Mouse (Mus musculus) lung, postnatal 36 days (tissue): Measurements from ENCODE around the gene Dmkn.
"Not testable (repeated sequence)": the region's sequence is repeated elsewhere in the genome, so short reads cannot be mapped to it uniquely, and the experiment has no call there.

Source experiments
- DNase-seq: peaks from one replicate; pipeline ENCODE4 v3.0.0; 2022; ENCODE audit warnings: mixed read lengths

Dmkn gene

GRCm38 (mm10) chr7:30763456-30763855 is at the start of gene Dmkn:
Dmkn (plus strand) TSS chr7:30763756.
- no peak for DNase-seq

DNA sequence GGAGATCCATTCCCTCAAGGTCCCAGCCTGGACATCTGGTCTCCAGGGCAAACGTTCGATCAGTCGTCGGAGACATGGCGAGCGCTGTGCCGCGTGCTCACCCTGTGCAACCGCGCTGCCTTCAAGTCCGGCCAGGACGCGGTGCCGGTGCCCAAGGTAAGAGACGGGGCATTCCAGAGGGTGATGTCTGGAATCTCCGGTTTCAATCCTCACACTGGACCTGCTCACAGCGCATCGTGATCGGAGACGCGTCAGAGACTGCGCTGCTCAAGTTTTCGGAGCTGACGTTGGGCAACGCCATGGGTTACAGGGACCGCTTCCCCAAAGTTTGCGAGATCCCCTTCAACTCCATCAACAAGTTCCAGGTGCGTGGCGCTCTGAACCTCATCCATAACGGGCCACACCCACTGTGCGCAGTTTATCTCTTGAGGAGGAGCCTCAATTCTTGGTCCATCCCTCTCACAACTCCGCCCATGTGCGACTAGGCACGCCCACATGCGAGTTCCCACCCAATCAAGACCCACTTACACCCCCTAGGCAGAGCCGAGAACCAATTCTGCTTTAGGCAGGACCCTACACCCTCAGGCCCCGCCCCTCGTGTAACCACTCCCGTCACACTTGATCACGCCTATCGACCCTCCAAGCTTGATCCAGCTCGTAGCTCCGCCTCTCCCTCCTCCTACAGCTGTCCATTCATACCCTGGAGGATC is 46.4 kb upstream of the Dmkn start:
- peak; percentile 64 for DNase-seq

- no peak for DNase-seq
Measured at GRCm38 (mm10) chr7:30717716-30718046, 45.9 kb upstream of the Dmkn start.

DNA sequence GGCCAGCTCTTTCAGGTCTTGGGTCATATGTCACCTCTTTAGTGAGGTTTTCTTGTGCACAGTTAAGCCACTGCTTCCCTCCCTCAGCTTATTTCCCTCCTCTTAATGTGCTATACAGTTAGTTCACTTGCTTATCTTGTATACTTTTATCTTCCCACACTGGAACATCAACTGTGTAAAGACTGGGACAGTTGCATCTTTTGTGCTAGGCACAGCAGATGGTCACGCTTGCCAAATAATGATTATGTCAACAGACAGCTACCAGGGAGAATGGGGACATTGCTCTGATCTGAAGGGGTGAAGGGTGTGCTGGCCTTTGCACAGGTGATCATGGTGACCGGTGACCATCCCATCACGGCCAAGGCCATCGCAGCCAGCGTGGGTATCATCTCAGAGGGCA is 43.9 kb upstream of the Dmkn start:
- DNase-seq: no peak

DNA sequence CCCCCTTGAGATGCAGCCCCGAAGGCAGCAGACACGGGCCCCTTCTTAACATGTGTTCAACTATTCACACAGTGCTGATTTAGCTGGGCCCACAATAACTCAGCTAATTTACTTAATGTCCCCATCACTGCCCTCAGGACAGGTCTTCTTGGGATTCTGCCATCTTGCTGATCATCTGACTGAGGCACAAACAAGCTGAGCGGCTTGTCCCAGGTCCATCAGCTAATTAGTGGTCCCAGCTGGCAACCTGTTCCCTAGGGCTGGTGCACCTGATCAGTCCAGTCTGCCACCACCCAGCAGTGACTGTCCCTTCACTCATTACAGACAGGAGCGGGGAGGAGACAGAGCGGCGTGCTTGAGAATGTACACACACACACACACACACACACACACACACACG is 42.3 kb upstream of the Dmkn start:
- no peak for DNase-seq

DNA sequence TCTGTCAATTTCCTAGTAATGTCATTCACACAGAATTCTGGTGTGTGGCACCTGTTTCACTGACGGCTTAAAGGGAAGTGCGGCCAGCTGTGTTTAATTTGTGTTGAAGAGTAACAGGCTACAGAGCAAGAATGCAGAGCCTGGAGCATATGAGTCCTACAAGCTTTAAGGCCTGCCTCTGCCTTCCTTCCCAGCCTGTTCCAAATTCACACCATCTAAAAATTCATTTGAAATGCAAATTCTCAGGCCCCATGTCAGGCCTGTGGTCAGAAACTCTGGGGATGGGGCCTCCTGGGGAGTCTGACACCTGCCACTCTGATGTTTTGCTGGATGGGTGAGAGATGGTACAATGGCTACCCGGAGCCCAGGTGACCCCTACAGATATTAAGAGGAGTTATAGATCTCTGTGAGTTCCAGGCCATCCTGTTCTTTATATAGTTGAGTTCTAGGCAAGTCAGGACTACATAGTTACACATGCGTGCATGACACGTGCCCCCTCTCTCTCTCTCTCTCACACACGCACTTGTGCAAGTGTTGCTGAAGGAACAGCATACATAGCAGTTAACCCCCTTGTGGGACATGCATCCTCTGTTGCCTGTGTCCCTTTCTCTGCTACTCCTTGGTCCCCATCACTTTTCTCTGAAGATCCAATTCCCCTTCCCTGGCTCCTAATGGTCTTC is 40.1 kb upstream of the Dmkn start:
- no peak for DNase-seq

DNA sequence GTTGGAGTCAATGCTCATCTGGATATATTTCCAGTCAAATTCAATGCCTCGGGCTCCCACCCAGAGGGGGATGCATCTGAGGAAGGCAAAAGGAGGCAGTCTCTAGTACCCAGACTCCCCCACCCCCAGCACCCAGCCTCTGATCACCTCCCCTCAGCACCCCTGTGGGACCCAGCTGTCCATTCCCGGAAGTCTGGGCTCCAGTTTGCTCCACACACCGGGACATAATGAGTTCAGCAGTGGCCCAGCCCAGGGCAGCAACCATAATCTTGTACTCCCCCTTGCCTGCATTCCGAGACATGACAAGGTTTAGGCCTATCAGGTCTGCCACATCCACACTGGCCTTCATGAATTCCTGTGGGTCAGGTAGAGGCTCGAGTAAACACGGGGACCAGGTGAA is 35.3 kb upstream of the Dmkn start:
- no peak for DNase-seq

DNA sequence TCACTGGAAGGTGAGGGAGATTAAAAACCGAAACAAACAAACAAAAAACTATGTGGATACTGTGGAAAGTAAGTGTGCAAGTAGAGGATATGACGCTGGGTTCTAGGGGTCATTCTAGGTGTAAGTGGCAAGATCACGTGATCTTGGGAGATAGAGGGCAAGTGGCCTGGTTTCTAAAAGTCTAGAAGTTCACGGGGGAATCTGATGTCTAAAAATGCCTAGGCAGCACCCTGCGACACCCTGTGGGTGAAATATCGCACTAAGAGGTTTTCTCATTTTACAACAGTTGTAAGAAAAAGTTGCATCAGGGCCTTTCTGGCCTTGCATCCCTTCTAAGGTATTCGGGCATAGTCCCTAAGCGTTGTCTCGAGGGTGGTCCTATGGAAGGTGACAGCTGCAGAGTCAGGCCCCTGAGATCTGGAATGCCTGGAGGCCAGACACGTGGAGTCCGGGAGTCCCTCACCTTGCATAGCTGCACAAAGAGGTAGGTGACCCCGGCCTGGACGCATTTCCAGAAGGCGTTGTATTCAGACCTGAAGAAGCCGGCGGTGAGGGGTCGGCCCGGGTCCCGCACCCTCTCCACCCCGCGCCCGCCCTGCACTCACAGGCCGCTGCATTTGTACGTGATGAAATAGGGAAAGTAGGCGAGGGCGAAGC is 34.7 kb upstream of the Dmkn start:
- DNase-seq: peak; percentile 10

DNA sequence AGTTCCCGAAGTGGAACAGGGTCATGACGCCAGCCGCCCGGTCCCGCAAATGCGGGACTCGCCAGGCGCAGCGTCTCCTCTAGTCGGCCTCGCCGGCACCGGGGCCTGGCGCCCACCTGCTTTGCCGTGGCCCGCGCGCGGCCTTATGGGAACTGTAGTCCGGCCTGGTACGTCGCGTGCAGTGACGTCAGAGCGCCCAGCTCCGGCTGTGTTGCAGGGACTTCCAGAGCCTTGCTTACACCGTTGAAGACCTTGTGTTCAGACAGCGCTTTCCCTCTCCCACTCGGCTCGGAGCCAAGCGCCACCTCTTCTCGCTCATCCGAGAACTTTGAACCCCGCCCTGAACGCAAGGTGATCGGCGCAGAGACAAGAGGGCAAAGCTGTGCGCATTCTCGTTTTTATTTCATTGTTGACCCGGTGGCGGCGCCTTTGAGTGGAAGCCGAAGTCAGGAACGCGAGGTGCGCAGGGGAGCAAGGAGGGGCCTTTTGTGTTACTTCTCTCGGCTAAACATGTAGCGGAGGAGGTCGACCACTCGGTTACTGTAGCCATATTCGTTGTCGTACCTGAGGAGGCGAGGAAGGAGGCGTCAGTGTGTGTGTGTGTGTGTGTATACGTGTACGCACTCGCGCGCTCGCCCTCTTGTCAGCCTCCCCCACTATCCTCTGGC is 34.0 kb upstream of the Dmkn start, which contains the start of gene Tmem147:
Tmem147 (minus strand) TSS at position 145 of the 668 bp plus-strand sequence.
- peak; percentile 97 for DNase-seq

DNA sequence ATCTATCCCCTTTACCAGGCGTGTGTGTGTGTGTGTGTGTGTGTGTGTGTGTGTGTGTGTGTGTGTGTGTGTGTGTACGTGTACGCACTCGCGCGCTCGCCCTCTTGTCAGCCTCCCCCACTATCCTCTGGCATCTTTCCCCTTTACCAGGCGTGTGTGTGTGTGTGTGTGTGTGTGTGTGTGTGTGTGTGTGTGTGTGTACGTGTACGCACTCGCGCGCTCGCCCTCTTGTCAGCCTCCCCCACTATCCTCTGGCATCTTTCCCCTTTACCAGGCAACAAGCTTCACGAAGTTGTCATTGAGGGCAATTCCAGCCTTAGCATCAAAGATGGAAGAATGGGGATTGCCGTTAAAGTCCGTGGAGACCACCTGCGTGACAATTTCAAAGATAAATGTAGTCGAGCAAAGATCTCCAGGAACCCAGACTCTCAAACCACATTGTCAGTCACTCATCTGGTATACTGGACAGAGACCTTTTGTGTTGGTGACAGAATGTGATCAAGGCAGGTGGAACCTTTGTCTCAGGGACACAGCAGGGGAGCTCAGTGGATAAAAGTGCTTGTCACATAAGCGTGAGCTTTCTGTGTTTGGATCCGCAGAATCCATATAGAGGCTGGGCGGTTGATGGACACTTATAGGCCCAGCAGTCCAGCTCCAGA is 33.4 kb upstream of the Dmkn start:
- not testable (repeated sequence) for DNase-seq

DNA sequence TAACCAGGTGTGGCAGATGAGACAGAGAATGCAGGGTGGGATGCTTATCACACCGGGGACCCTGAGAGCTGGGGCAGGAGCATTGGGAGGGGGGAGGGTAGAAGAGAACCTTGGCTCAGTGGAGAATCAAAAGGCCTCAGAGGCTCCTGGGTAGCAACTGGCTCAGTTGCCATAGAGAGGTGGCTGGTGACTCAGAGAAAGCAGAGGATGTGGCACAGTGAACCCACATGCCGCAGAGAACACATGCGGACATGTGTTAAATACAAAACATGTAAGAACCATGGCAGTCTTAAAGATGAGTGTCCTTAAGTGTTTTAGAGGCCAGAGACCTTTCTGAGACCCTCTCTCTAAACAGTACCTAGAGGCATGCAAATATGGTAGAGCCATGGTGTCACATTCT is 27.3 kb upstream of the Dmkn start:
- DNase-seq: no peak

- not testable (repeated sequence) for DNase-seq
Measured at GRCm38 (mm10) chr7:30742570-30742969, 21.0 kb upstream of the Dmkn start.

DNA sequence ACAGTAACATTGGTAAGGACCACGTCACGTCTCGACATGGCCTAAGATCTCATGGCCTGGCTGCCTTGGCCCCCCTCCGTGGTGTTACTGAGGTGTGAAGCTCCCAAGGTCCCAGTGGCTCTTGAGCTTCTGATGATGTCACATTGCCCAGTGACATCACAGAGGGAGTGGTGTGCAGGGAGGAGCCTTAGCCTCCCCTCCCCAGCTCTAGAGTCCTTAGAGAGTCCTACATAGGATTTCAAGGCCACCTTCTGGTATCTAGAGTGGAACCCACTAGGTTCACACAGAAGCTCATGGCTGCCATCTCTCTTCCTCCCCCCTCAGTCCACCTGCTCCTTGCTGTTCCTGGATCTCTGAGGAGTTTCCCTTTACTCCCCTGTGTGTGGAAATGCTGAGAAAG is 19.9 kb upstream of the Dmkn start, which contains the start of gene Gapdhs:
Gapdhs (minus strand) TSS at position 65 of the 400 bp plus-strand sequence.
- DNase-seq: not testable (repeated sequence)

GRCm38 (mm10) chr7:30744022-30744598 is 19.4 kb upstream of the Dmkn start:
- peak; percentile 85 for DNase-seq

GRCm38 (mm10) chr7:30747525-30748204 is 15.9 kb upstream of the Dmkn start:
- no peak for DNase-seq

- peak; percentile 13 for DNase-seq
Measured at GRCm38 (mm10) chr7:30749824-30750606, 13.5 kb upstream of the Dmkn start.

- no peak for DNase-seq
Measured at GRCm38 (mm10) chr7:30751086-30751669, 12.4 kb upstream of the Dmkn start, which contains the start of gene Sbsn. Sbsn (plus strand) TSS chr7:30751471.

GRCm38 (mm10) chr7:30757001-30757400 is 6.6 kb upstream of the Dmkn start:
- DNase-seq: no peak

DNA sequence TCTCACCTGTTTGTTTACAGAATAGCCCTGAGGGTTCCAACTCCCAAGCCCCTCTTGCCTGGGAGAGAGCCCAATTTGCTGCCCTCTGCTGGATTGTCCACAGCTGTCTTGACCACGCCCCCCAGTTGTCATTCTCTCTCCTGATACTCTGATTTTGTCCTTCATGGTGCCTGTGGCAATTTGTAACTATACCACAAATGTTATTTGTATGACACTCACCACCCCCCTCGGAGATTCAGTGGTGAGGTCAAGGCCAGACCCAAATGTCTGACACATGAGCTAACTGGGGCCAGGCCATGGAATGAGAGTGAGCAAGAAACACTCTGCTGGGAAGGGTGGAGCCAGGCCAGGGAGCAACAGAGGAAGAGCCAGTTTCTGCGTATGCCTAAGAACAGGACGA is 4.7 kb upstream of the Dmkn start:
- DNase-seq: peak; percentile 45

DNA sequence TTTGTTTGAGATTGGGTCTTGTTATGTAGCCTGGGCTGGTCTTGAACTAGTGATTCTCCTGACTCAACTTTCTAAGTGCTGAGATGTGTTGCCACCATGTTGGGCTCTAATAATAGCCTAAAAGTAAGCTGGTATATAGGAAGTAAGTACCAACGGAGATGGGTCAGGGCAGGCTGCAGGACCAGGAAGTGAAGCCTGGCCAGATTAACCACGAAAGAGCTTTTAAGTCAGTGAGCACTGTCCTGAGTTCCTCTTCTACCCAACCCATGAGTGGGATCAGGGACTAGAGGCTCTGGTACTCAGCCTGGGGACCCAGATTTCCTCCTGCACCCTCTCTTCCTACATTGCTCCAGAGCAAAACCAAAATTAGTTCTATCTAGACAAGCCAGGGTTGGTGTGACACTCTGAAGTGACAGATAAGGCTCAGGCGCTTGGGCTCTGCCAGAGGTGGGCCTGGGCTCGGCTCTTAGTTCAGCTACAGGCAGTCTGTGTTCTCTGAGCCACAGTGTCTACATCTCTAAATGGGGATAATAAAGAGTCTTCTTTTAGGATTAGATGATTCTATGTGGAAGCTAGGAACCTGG is 1.7 kb upstream of the Dmkn start:
- DNase-seq: peak; percentile 12
